Mouse (Mus musculus) C2C12 (cell line): ENCODE results near the gene Lonp2.

Source experiments
- CEBPB ChIP-seq: IDR thresholded peaks from one replicate; pipeline ENCODE4 v1.6.1; 2011; ENCODE audit warnings: low read depth, mild to moderate bottlenecking, control low read depth, moderate library complexity
- CTCF ChIP-seq: IDR thresholded peaks from one replicate; pipeline ENCODE4 v1.5.1; 2011; ENCODE audit not compliant: control insufficient read depth, insufficient read depth, insufficient read length
- USF1 ChIP-seq: IDR thresholded peaks from one replicate; pipeline ENCODE4 v1.6.1; 2011; ENCODE audit warnings: low read depth, mild to moderate bottlenecking, control low read depth, moderate library complexity

- TF ChIP-seq CTCF (no peak), USF1 (no peak), CEBPB (no peak)
Measured at GRCm38 (mm10) chr8:86597681-86598080, 26.2 kb upstream of the Lonp2 start.
